Mouse (Mus musculus): ENCODE measurements around the gene Adipor1. TPM values are rescaled to one million over a fixed set of nuclear protein-coding genes. Genes with fewer than 3 reads are reported as not detected.
"Not testable (repeated sequence)": the region's sequence is repeated elsewhere in the genome, so short reads cannot be mapped to it uniquely, and the experiment has no call there.

The Adipor1 gene
- polyA plus RNA-seq, 1 experiment from 2014 or later: 85.0 TPM

- no peaks in the 10 kb centered on the region for H3K9me3 ChIP-seq (replicated peaks)
- no peaks in the 10 kb centered on the region for H3K27me3 ChIP-seq (ENCODE audit: low read depth, poor library complexity, severe bottlenecking)
- no peak overlapping the region for H3K4me3 ChIP-seq
- H3K27ac ChIP-seq: no peak overlapping the region
- H3K36me3 ChIP-seq: peaks cover 53% of the 10 kb centered on the region
- WGBS: 91% methylated on average over 4 of the region's 4 CpGs
- DNase-seq (ENCODE audit: low spot score): no peak
- H3K4me1 ChIP-seq: no peaks in the 10 kb centered on the region
These were observed 18.3 kb downstream of the Adipor1 start for GRCm38 (mm10) chr1:134433473-134433872.

GRCm38 (mm10) chr1:134435414-134435813 lies 20.2 kb downstream of the Adipor1 start:
- Histone ChIP-seq H3K27ac (no peak overlapping the region), H3K27me3 (ENCODE audit: low read depth, poor library complexity, severe bottlenecking) (no peaks in the 10 kb centered on the region), H3K9me3 (replicated peaks) (no peaks in the 10 kb centered on the region), H3K36me3 (peaks cover 35% of the 10 kb centered on the region), H3K4me3 (no peak overlapping the region), H3K4me1 (no peaks in the 10 kb centered on the region)
- WGBS: 30% methylated on average over 4 of the region's 4 CpGs
- no peak for DNase-seq (ENCODE audit: low spot score)

GRCm38 (mm10) chr1:134440437-134440836 lies 25.3 kb downstream of the Adipor1 start:
- 89% methylated on average over 6 of the region's 6 CpGs for WGBS
- DNase-seq (ENCODE audit: low spot score): no peak
- H3K27ac ChIP-seq: no peak overlapping the region
- no peak overlapping the region for H3K4me3 ChIP-seq
- no peaks in the 10 kb centered on the region for H3K9me3 ChIP-seq (replicated peaks)
- no peaks in the 10 kb centered on the region for H3K27me3 ChIP-seq (ENCODE audit: low read depth, poor library complexity, severe bottlenecking)
- no peaks in the 10 kb centered on the region for H3K4me1 ChIP-seq
- H3K36me3 ChIP-seq: no peaks in the 10 kb centered on the region

GRCm38 (mm10) chr1:134441737-134442136 lies 26.6 kb downstream of the Adipor1 start:
- not testable (repeated sequence) for H3K4me3 ChIP-seq; H3K27ac ChIP-seq; DNase-seq (ENCODE audit: low spot score); H3K27me3 ChIP-seq (ENCODE audit: low read depth, poor library complexity, severe bottlenecking); H3K36me3 ChIP-seq; H3K4me1 ChIP-seq; H3K9me3 ChIP-seq (replicated peaks)
- 87% methylated on average over 8 of the region's 10 CpGs for WGBS

GRCm38 (mm10) chr1:134442394-134442793 lies 27.2 kb downstream of the Adipor1 start:
- H3K36me3 ChIP-seq: no peaks in the 10 kb centered on the region
- H3K9me3 ChIP-seq (replicated peaks): no peaks in the 10 kb centered on the region
- DNase-seq (ENCODE audit: low spot score): no peak
- no peaks in the 10 kb centered on the region for H3K4me1 ChIP-seq
- 95% methylated on average over 3 of the region's 3 CpGs for WGBS
- no peak overlapping the region for H3K27ac ChIP-seq
- no peak overlapping the region for H3K4me3 ChIP-seq
- no peaks in the 10 kb centered on the region for H3K27me3 ChIP-seq (ENCODE audit: low read depth, poor library complexity, severe bottlenecking)

GRCm38 (mm10) chr1:134443288-134443687 lies 28.1 kb downstream of the Adipor1 start:
- 89% methylated on average over 1 of the region's 1 CpGs for WGBS
- not testable (repeated sequence) for DNase-seq (ENCODE audit: low spot score); H3K9me3 ChIP-seq (replicated peaks); H3K36me3 ChIP-seq; H3K27ac ChIP-seq; H3K4me1 ChIP-seq; H3K4me3 ChIP-seq; H3K27me3 ChIP-seq (ENCODE audit: low read depth, poor library complexity, severe bottlenecking)

GRCm38 (mm10) chr1:134445418-134445817 lies 30.2 kb downstream of the Adipor1 start:
- no peaks in the 10 kb centered on the region for H3K4me1 ChIP-seq
- no peaks in the 10 kb centered on the region for H3K9me3 ChIP-seq (replicated peaks)
- no peak for DNase-seq (ENCODE audit: low spot score)
- 90% methylated on average over 2 of the region's 2 CpGs for WGBS
- H3K36me3 ChIP-seq: no peaks in the 10 kb centered on the region
- no peak overlapping the region for H3K27ac ChIP-seq
- no peaks in the 10 kb centered on the region for H3K27me3 ChIP-seq (ENCODE audit: low read depth, poor library complexity, severe bottlenecking)
- no peak overlapping the region for H3K4me3 ChIP-seq

- H3K27ac ChIP-seq; H3K9me3 ChIP-seq (replicated peaks): not testable (repeated sequence)
- 80% methylated on average over 3 of the region's 3 CpGs for WGBS
These were observed 33.4 kb downstream of the Adipor1 start for GRCm38 (mm10) chr1:134448537-134448936.

GRCm38 (mm10) chr1:134450201-134450600 lies 35.0 kb downstream of the Adipor1 start:
- H3K4me1 ChIP-seq: peaks cover 7% of the 10 kb centered on the region; the same call in 1 of the 2 replicates
- H3K27me3 ChIP-seq (ENCODE audit: low read depth, poor library complexity, severe bottlenecking): no peaks in the 10 kb centered on the region
- no peak overlapping the region for H3K27ac ChIP-seq
- 86% methylated on average over 4 of the region's 4 CpGs for WGBS
- H3K4me3 ChIP-seq: no peak overlapping the region
- no peaks in the 10 kb centered on the region for H3K9me3 ChIP-seq (replicated peaks)
- DNase-seq (ENCODE audit: low spot score): no peak
- H3K36me3 ChIP-seq: no peaks in the 10 kb centered on the region

More at GRCm38 (mm10) chr1:134448537-134448936, 33.4 kb downstream of the Adipor1 start:
- DNase-seq (ENCODE audit: low spot score); H3K4me3 ChIP-seq; H3K36me3 ChIP-seq; H3K4me1 ChIP-seq; H3K27me3 ChIP-seq (ENCODE audit: low read depth, poor library complexity, severe bottlenecking): not testable (repeated sequence)

- WGBS: 56% methylated on average over 3 of the region's 3 CpGs
- H3K9me3 ChIP-seq (replicated peaks): no peaks in the 10 kb centered on the region
- no peaks in the 10 kb centered on the region for H3K27me3 ChIP-seq (ENCODE audit: low read depth, poor library complexity, severe bottlenecking)
- H3K36me3 ChIP-seq: no peaks in the 10 kb centered on the region
- no peak overlapping the region for H3K27ac ChIP-seq
- peak; percentile 31 for DNase-seq (ENCODE audit: low spot score)
- H3K4me1 ChIP-seq: peaks cover 8% of the 10 kb centered on the region
- H3K4me3 ChIP-seq: no peak overlapping the region
These were observed 35.8 kb downstream of the Adipor1 start for GRCm38 (mm10) chr1:134450986-134451385.

GRCm38 (mm10) chr1:134454904-134455824 lies 40.0 kb downstream of the Adipor1 start, which contains the start of gene Klhl12:
Gene Klhl12, plus strand, starts transcription at chr1:134455531.
- Histone ChIP-seq H3K36me3 (peaks cover 20% of the 10 kb centered on the region), H3K27me3 (ENCODE audit: low read depth, poor library complexity, severe bottlenecking) (no peaks in the 10 kb centered on the region), H3K9me3 (replicated peaks) (no peaks in the 10 kb centered on the region), H3K4me3 (peak within 1 kb of the TSS; percentile 98), H3K27ac (peak within 1 kb of the TSS; percentile 94), H3K4me1 (peaks cover 15% of the 10 kb centered on the region)
- 1% methylated on average over 61 of the region's 61 CpGs for WGBS
- peak; percentile 99 for DNase-seq (ENCODE audit: low spot score)

- Histone ChIP-seq H3K27ac (no peak overlapping the region), H3K4me3 (peak overlapping the region; percentile 98), H3K36me3 (peaks cover 29% of the 10 kb centered on the region), H3K4me1 (peaks cover 15% of the 10 kb centered on the region), H3K9me3 (replicated peaks) (no peaks in the 10 kb centered on the region), H3K27me3 (ENCODE audit: low read depth, poor library complexity, severe bottlenecking) (no peaks in the 10 kb centered on the region)
- DNase-seq (ENCODE audit: low spot score): no peak
- 27% methylated on average over 5 of the region's 5 CpGs for WGBS
These were observed 40.9 kb downstream of the Adipor1 start for GRCm38 (mm10) chr1:134456060-134456459.

- no peak overlapping the region for H3K27ac ChIP-seq
- peaks cover 15% of the 10 kb centered on the region for H3K4me1 ChIP-seq
- no peaks in the 10 kb centered on the region for H3K27me3 ChIP-seq (ENCODE audit: low read depth, poor library complexity, severe bottlenecking)
- 94% methylated on average over 7 of the region's 7 CpGs for whole genome bisulfite sequencing
- H3K9me3 ChIP-seq (replicated peaks): no peaks in the 10 kb centered on the region
- DNase-seq (ENCODE audit: low spot score): no peak
- H3K4me3 ChIP-seq: no peak overlapping the region
- peaks cover 49% of the 10 kb centered on the region for H3K36me3 ChIP-seq
These were observed 43.1 kb downstream of the Adipor1 start for GRCm38 (mm10) chr1:134458139-134458727.
